9 mouse cellular contexts compared by ENCODE assay signal in the genomic region with DNA sequence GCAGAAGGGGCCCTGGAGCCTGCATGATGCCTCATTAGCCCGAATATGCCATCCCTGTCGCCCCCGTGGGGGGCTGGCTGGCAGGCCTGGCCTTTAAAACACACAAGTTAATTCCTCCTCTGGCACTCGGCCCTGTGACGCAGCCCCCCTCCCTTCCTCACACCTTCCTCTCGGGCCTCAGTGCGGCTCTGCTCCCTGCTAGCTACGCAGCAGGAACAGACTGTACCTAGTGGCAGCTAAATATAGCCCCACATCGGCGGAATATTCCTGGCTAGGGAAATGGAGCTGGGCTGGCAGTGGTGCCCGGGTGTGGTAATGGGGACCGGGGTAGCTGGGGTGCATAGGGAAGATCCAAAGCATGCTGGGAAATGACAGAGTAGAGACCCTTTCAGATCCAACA.
DNase-seq lines count a peak whose midpoint lies in the region; ATAC-seq and TF ChIP-seq lines count a peak whose summit lies in the region.
"Had no signal": no experiment of that assay in that cellular context is flagged by ENCODE, and none has a peak within 500 bp of the region (broad histone marks: within the 10 kb centered on the region; RNA-seq: fewer than 3 reads in every experiment).

No protein-coding gene starts in this region.

- no peak for TF ChIP-seq POLR2A in lung, adult 2 months (IDR thresholded peaks at IDR 0.05; ENCODE audit: borderline replicate concordance, extremely low read depth, low read depth, low read length)

- H3K4me1 ChIP-seq in forebrain, embryonic 16.5 days (replicated peaks; ENCODE audit: control insufficient read depth, insufficient read depth, low read length): peaks cover 11% of the 10 kb centered on the region
- H3K4me1 ChIP-seq in forebrain, embryonic 15.5 days: peaks cover 15% of the 10 kb centered on the region
- H3K4me1 ChIP-seq in heart, embryonic 12.5 days (replicated peaks): peaks cover 6% of the 10 kb centered on the region; the same call in 1 of the 2 replicates
- H3K4me1 ChIP-seq in lung, adult 2 months (ENCODE audit: control insufficient read depth, insufficient read depth, low read length): no peaks in the 10 kb centered on the region

- H3K27me3 ChIP-seq in forebrain, embryonic 16.5 days (replicated peaks; ENCODE audit: control insufficient read depth, insufficient read depth, low read length): no peaks in the 10 kb centered on the region
- no peaks in the 10 kb centered on the region for H3K27me3 ChIP-seq in forebrain, embryonic 15.5 days
- peaks cover 88% of the 10 kb centered on the region for H3K27me3 ChIP-seq in heart, embryonic 12.5 days (replicated peaks)

- DNase-seq in cerebellum, postnatal 10 days: peak; percentile 38 to 60
- DNase-seq in left cerebral cortex, postnatal 14 days (ENCODE audit: low spot score in 2 of 2): peak; percentile 68 to 85
- no peak for DNase-seq in lung, adult 2 months
- no peak for DNase-seq in spleen, postnatal 14 days (ENCODE audit: low spot score in 2 of 2)
- DNase-seq in embryo, embryonic 10.5 days (ENCODE audit: low spot score): no peak
- DNase-seq: adrenal gland, postnatal 36 days had no signal

- H3K4me2 ChIP-seq in forebrain, embryonic 16.5 days (ENCODE audit: low read length): no peak overlapping the region
- H3K4me2 ChIP-seq in forebrain, embryonic 15.5 days (replicated peaks): no peak overlapping the region
- 0 out of 2 replicates have a peak overlapping the region, but pooled peaks have one; percentile 10 for H3K4me2 ChIP-seq in heart, embryonic 12.5 days

- H3K9me3 ChIP-seq in forebrain, embryonic 16.5 days (ENCODE audit: control insufficient read depth, low read length): no peaks in the 10 kb centered on the region
- H3K9me3 ChIP-seq in forebrain, embryonic 15.5 days: no peaks in the 10 kb centered on the region
- H3K9me3 ChIP-seq in heart, embryonic 12.5 days (replicated peaks): no peaks in the 10 kb centered on the region

- H3K9ac ChIP-seq in forebrain, embryonic 16.5 days (replicated peaks; ENCODE audit: low read depth, low read length): no peak overlapping the region
- no peak overlapping the region for H3K9ac ChIP-seq in forebrain, embryonic 15.5 days (replicated peaks)
- no peak overlapping the region for H3K9ac ChIP-seq in heart, embryonic 12.5 days

- 21% methylated on average over 12 of the region's 12 CpGs for WGBS in forebrain, embryonic 16.5 days
- 24% methylated on average over 12 of the region's 12 CpGs for WGBS in forebrain, embryonic 15.5 days
- 12% methylated on average over 12 of the region's 12 CpGs for WGBS in heart, embryonic 12.5 days
- WGBS in lung, adult 2 months: 20% methylated on average over 12 of the region's 12 CpGs

- no peak for TF ChIP-seq CTCF in lung, adult 2 months (IDR thresholded peaks at IDR 0.05; ENCODE audit: insufficient read depth, low read length)

- peak; percentile 66 for ATAC-seq in forebrain, embryonic 16.5 days
- no peak; the same call in 1 of the 2 replicates for ATAC-seq in forebrain, embryonic 15.5 days (replicated peaks)
- ATAC-seq in heart, embryonic 12.5 days (ENCODE audit: insufficient number of reproducible peaks, low FRiP score): no peak

- H3K27ac ChIP-seq in forebrain, embryonic 16.5 days (ENCODE audit: low read length): no peak overlapping the region
- H3K27ac ChIP-seq in forebrain, embryonic 15.5 days (replicated peaks): no peak overlapping the region
- no peak overlapping the region for H3K27ac ChIP-seq in heart, embryonic 12.5 days (ENCODE audit: poor library complexity, severe bottlenecking)

- intact Hi-C loops in left cerebral cortex, postnatal 14 days (cut with DNase I): no loop called here

- no peaks in the 10 kb centered on the region for H3K36me3 ChIP-seq in forebrain, embryonic 16.5 days (ENCODE audit: control insufficient read depth, insufficient read depth)
- H3K36me3 ChIP-seq in forebrain, embryonic 15.5 days: no peaks in the 10 kb centered on the region
- no peaks in the 10 kb centered on the region for H3K36me3 ChIP-seq in heart, embryonic 12.5 days

- no peak overlapping the region for H3K4me3 ChIP-seq in forebrain, embryonic 16.5 days (replicated peaks; ENCODE audit: low read length)
- no peak overlapping the region for H3K4me3 ChIP-seq in forebrain, embryonic 15.5 days
- H3K4me3 ChIP-seq in heart, embryonic 12.5 days: no peak overlapping the region
- no peak overlapping the region for H3K4me3 ChIP-seq in lung, adult 2 months (replicated peaks; ENCODE audit: extremely low read depth, low read depth, low read length)

Comparison
In these comparisons a context has a peak if more than half of its experiments do, and no peak if none do; other contexts are left out.
1. DNase-seq: peak in cerebellum, postnatal 10 days (2 of 2) and left cerebral cortex, postnatal 14 days (2 of 2); none in lung, adult 2 months (single experiment), spleen, postnatal 14 days (0 of 2) and embryo, embryonic 10.5 days (single experiment).